Mouse (Mus musculus) G1E (cell line): ENCODE data around the gene Adora3. TPM values are rescaled to one million over a fixed set of nuclear protein-coding genes. Genes with fewer than 3 reads are reported as not detected.
A peak's percentile ranks its signal among the peaks of the same experiment; 100 is the strongest.

Source experiments
- ATAC-seq: 2 replicates; pipeline ENCODE4 v1.8.0; 2016; ENCODE audit warnings: mild to moderate bottlenecking; ENCODE audit not compliant: insufficient number of reproducible peaks, poor library complexity, low FRiP score, severe bottlenecking; ENCODE audit errors: extremely low read depth
- DNase-seq: peaks from one replicate; pipeline ENCODE4 v3.0.0; 2012; ENCODE audit warnings: low spot score
- H3K27me3 ChIP-seq: 2 replicates; pipeline ENCODE4 v1.6.1; 2012; ENCODE audit warnings: mild to moderate bottlenecking, low read length, inconsistent platforms; ENCODE audit not compliant: insufficient read depth
- H3K36me3 ChIP-seq: replicated peaks from 2 replicates; pipeline ENCODE3; 2012; ENCODE audit warnings: mild to moderate bottlenecking, inconsistent platforms
- H3K4me1 ChIP-seq: 2 replicates; pipeline ENCODE4 v1.6.1; 2012; ENCODE audit warnings: low read depth, low read length, inconsistent platforms, mixed read lengths; ENCODE audit not compliant: insufficient read depth
- H3K4me3 ChIP-seq: 2 replicates; pipeline ENCODE4 v1.5.1; 2012; ENCODE audit warnings: low read depth, mild to moderate bottlenecking, inconsistent platforms, low read length, moderate library complexity, mixed read lengths
- H3K9me3 ChIP-seq: replicated peaks from 2 replicates; pipeline ENCODE4 v1.6.1; 2012; ENCODE audit warnings: inconsistent platforms
- CTCF ChIP-seq: IDR thresholded peaks from 2 replicates; pipeline ENCODE4 v1.5.1; 2012; ENCODE audit warnings: low read depth, low read length, inconsistent platforms, mixed read lengths
- GATA1 ChIP-seq: IDR thresholded peaks from 2 replicates; pipeline ENCODE4 v1.6.1; 2012; ENCODE audit warnings: borderline replicate concordance, low read length, inconsistent platforms, mixed read lengths
- GATA2 ChIP-seq: IDR thresholded peaks from 2 replicates; pipeline ENCODE4 v1.6.1; 2012; ENCODE audit warnings: low read depth, low read length, inconsistent platforms, borderline replicate concordance
- POLR2AphosphoS5 ChIP-seq: IDR thresholded peaks from 2 replicates; pipeline ENCODE4 v1.6.1; 2012; ENCODE audit warnings: low read depth, low read length, inconsistent platforms; ENCODE audit not compliant: insufficient replicate concordance
- TAL1 ChIP-seq: conservative IDR thresholded peaks from 2 replicates; pipeline ENCODE4 v1.6.1; 2012; ENCODE audit warnings: low read depth, low read length, inconsistent platforms, mixed read lengths
- polyA plus RNA-seq: library from polyadenylated mRNA; stranded (reverse); fragments of >175 nt; gene quantifications from 2 replicates; pipeline ENCODE4 v1.2.3, GENCODE M21; 2012
- total RNA-seq, 2 experiments: library from RNA; stranded (forward) in 1 of 2; stranded (reverse) in 1 of 2; fragments of 200-1000 nt in 1 of 2; fragments of >200 nt in 1 of 2; fragmentation: Nextera tagmentation in 1 of 2; gene quantifications; 2 replicates each; pipeline ENCODE4 v1.2.3; 2014 to 2017

The Adora3 gene
- total and polyA plus RNA-seq, 3 experiments: 17.4 TPM; not detected in 2

DNA sequence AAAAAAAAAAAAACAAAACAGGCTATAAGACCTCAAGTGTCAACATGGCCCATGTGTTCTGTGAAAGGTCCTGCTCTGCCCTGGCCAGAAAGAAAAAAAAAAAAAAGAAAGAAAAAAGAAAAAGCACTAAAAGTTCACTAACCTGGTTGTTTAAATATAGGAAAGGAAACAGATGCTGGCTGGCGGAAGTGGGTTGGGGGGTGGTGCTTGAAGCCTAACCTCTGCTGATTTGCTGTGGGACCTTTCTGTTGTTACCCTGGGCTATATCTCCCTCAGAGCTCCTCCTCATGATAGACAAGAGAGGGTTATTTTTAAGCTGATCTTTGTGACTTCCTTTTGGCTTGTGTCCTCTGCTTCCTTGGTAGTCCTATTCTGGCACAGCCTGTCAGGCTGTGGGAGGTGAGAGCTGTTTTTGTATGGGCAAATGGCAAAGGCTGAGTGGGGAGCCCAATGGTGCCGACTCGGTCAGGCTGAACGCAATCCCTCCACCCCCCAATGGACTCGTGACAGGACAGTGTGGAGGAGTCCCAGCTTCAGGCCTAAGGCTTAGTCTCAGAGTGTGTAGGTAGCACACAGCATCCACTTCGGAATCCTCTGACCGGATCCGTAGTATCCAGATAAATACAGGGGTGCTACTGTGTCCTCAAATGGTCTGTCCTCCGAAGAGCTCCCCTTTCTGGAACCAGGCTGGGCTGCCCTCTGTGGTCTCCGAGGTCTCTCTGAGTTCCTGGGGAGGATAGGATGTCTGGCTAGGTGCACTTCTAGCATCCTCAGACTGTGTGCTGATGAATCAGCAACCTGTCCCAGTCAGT is 21.3 kb downstream of the Adora3 start:
- H3K4me1 ChIP-seq: peaks cover 53% of the 10 kb centered on the region
- DNase-seq: peak; percentile 56

DNA sequence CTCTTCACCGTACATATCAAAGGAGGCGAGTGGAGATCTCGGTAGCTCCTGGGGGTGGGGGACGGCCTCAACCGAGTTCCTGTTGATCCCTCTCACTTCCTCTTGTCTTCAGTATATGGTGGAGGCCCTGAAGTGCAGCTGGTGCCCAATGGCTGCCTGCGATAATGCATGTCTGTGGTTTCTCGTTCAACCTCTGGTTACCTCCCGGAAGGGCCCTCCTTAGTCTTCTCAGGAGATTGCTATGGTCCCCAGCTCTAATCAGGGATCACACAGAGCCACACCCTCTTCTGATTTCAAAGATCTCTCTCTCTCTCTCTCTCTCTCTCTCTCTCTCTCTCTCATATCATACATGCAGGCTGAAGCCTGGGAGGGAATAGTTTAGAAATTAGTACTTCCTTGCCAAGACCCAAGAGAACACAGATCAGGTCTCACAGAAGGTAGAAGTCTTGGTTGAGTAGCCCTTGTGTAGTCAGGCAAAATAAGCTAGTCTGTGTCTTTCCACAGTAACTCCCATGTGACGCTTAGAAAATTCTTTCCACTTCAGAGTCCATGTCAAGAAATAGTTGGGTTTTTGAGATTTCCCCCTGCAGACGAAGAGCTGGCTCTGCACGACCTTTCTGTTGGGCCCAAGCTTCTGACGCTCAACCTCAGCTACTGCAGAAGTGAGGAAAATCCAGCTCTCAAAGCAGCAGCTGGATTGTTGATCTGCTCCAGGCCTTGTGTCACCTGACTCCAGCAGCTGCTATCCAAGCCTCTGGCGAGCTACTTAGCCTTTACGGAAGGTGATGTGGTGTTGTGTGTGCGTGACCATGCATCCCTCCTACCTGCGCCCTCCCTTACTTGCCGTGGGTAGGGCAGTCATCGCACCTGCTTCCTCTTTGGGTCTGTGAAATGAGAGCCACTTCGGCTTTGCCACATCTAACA is 22.2 kb downstream of the Adora3 start:
- no peaks in the 10 kb centered on the region; the same call in 1 of the 2 replicates for H3K27me3 ChIP-seq
- H3K9me3 ChIP-seq: no peaks in the 10 kb centered on the region
- no peaks in the 10 kb centered on the region for H3K36me3 ChIP-seq
- peak; percentile 81 for DNase-seq
- peak; percentile 94 for ATAC-seq
- peak overlapping the region; percentile 54; the same call in 1 of the 2 replicates for H3K4me3 ChIP-seq
- peaks cover 53% of the 10 kb centered on the region for H3K4me1 ChIP-seq
- TF ChIP-seq CTCF: no peak
- TF ChIP-seq GATA1: no peak
- TF ChIP-seq TAL1: peak; percentile 64

More for the DNA sequence above, 21.3 kb downstream of the Adora3 start:
- peak; percentile 43 for ATAC-seq
- no peaks in the 10 kb centered on the region for H3K36me3 ChIP-seq
- H3K27me3 ChIP-seq: no peaks in the 10 kb centered on the region; the same call in 1 of the 2 replicates
- peak overlapping the region; percentile 54; the same call in 1 of the 2 replicates for H3K4me3 ChIP-seq
- no peaks in the 10 kb centered on the region for H3K9me3 ChIP-seq
- TF ChIP-seq CTCF (no peak), GATA2 (no peak), TAL1 (no peak), GATA1 (no peak), POLR2AphosphoS5 (no peak)

DNA sequence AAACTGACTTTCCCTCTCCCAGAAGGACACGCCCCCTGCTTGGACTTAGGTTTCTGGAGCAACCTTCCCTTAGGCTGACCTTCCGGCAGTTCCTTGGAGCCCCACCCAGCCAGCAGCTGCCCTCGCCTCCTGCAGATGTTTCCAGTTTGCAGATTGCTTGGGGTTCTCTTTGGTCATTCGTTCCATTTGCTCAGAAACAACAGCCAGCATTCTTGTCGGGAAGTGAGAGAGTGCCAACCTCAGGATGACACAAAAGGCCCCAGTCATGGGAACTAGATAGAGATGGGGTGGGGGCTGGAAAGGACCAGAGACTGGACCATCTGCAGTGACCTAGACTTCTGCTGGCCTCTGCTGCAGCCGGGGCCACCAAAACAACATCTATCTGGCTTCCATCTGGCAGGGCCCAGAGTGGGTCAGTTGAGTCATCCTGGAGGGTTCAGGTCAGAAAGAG is 23.3 kb downstream of the Adora3 start:
- no peak overlapping the region for H3K4me3 ChIP-seq
- no peaks in the 10 kb centered on the region for H3K9me3 ChIP-seq
- TF ChIP-seq GATA1 (no peak), CTCF (no peak), POLR2AphosphoS5 (no peak), TAL1 (no peak), GATA2 (no peak)
- H3K36me3 ChIP-seq: no peaks in the 10 kb centered on the region
- peaks cover 58% of the 10 kb centered on the region for H3K4me1 ChIP-seq
- ATAC-seq (no peak), DNase-seq (no peak)
- H3K27me3 ChIP-seq: no peaks in the 10 kb centered on the region; the same call in 1 of the 2 replicates

- no peak for TF ChIP-seq TAL1
- TF ChIP-seq GATA2: no peak
- no peak for TF ChIP-seq GATA1
- TF ChIP-seq POLR2AphosphoS5: no peak
- TF ChIP-seq CTCF: no peak; the same call in 1 of the 2 replicates
Observed at GRCm38 (mm10) chr3:105894601-105895592, 24.2 kb downstream of the Adora3 start.

DNA sequence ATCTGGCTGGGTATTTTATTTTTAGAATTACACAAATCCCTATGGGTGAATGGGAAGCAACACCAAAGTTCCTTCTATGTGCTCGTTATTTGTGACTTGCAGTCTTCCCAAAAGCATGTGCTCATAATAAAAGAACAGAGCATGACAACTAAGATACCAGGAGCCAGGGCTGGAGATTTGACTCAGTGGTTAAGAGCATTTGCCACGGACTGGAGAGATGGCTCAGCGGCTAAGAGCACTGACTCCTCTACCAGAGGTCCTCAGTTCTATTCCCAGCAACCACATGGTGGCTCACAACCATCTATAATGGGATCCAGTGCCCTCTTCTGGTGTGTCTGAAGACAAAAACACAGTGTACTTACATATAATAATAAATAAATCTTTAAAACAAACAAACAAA is 26.2 kb downstream of the Adora3 start:
- Histone ChIP-seq H3K4me1 (peaks cover 69% of the 10 kb centered on the region), H3K36me3 (no peaks in the 10 kb centered on the region), H3K27me3 (no peaks in the 10 kb centered on the region; the same call in 1 of the 2 replicates), H3K9me3 (no peaks in the 10 kb centered on the region), H3K4me3 (no peak overlapping the region)
- ATAC-seq (no peak), DNase-seq (no peak)
- TF ChIP-seq GATA1 (no peak), GATA2 (no peak), POLR2AphosphoS5 (no peak), TAL1 (no peak), CTCF (no peak)

More at GRCm38 (mm10) chr3:105894601-105895592, 24.2 kb downstream of the Adora3 start:
- H3K36me3 ChIP-seq: no peaks in the 10 kb centered on the region
- H3K9me3 ChIP-seq: no peaks in the 10 kb centered on the region
- peak; percentile 38 for DNase-seq
- no peaks in the 10 kb centered on the region; the same call in 1 of the 2 replicates for H3K27me3 ChIP-seq
- H3K4me1 ChIP-seq: peaks cover 64% of the 10 kb centered on the region
- no peak for ATAC-seq
- H3K4me3 ChIP-seq: no peak overlapping the region; the same call in 1 of the 2 replicates
